Mouse (Mus musculus) 3134 (cell line): ENCODE results near the gene Prkrip1.
A peak's percentile ranks its signal among the peaks of the same experiment; 100 is the strongest.
"Not testable (repeated sequence)": the region's sequence is repeated elsewhere in the genome, so short reads cannot be mapped to it uniquely, and the experiment has no call there.

Experiments
- DNase-seq: peaks from one replicate; pipeline ENCODE4 v3.0.0-alpha.2; 2011; ENCODE audit warnings: low spot score; ENCODE audit not compliant: insufficient read length; ENCODE audit errors: extremely low read depth

Gene Prkrip1

DNA sequence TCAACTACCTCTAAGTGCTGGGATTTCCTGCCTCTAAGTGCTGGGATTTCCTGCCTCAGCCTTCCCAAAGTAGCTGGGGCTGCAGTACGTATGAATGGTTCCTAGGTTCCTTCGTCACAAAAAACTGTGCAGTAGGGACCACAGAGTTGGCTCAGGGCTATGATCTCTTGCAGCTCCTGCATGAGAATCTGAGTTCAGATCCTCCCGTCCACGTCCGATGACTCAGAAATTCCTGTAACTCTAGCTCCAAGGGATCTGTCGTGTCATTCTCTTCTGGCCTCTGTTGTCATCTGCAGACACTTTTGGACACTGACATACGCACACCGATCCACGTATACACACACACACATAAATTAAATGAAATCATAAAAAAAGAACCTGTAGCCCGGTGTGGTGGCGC, 14.0 kb upstream of the Prkrip1 start:
- DNase-seq, result no peak

GRCm38 (mm10) chr5:136211341-136212102, 12.8 kb upstream of the Prkrip1 start:
- not testable (repeated sequence) for DNase-seq

GRCm38 (mm10) chr5:136210549-136210948, 11.8 kb upstream of the Prkrip1 start:
- no peak for DNase-seq

DNA sequence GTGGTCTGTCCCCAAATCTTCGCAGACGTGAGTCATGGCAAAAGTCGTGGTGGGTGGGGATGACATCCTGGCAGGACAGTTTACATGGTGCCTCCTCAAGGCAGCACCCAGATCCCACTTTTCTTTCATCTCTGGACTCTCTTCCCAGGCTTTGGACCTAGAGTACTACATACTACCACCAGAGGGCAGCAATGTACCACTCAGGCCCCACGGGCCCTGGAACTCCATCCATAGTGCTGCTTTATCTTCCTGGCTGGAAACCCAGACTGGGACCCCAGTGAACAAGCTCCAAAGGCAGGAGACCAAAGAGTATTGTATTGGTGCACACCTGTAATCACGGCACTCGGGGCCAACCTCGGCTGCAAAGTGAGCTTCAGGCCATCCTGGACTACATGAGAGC, 3.1 kb upstream of the Prkrip1 start:
- DNase-seq, result no peak

DNA sequence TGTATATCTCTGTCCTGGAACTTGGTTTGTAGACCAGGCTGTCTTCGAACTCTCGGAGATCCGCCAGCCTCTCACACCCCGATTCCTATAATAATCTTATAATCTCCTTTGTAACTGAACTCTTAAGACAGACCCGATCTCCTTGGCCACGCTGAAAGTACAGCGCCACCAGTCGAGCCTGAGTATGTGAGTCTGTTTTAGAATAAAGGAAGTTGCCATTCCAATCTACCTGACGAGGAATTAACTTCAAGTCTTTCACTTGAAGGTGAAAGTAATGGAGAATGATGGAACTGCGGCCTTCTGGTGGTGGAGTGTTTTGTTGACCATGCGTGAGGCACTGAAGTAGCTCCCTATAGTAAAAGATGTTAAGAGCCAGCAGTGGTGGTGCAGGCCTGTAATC, 763 bp upstream of the Prkrip1 start:
- no peak for DNase-seq

DNA sequence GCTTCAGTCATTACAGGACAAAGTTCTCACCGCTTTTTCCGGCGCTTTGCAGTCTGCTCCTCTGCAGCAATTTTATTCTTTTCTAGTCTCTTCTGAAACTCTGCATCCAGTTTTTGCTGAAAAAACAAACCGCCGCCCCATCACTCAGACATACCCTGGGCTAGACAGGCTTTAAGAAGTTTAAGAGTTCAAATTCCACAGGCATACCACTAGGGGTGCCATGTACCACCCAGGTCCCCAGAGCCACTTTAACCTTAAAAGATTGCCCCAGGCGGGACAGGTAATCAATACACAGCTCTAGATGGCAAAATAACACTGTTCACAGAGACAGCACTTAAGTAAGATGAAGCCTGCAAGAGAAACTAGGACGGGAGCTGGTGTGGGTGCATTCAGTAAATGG, 6.9 kb downstream of the Prkrip1 start:
- DNase-seq, result no peak

DNA sequence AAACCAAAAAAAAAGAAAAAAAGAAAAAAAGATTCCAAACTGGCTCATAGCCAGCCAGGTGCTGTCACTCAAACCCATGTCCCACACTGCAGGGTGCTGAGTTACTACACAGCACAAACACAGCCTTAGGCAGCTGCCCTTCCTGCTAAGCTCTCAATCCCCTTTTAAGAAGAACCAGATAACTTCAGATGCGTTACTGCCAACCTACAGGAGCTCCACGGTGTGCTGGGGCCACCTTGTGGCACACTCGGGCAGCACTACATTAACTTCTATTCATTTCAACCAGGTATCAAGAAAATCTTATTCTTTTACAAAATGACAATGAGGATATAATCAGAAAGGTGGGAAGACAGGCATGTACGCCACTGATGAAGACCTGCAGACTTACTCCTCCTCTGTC, 12.0 kb downstream of the Prkrip1 start:
- peak; percentile 25 for DNase-seq

- DNase-seq, result no peak
These were observed 15.0 kb downstream of the Prkrip1 start for GRCm38 (mm10) chr5:136183766-136184165.

DNA sequence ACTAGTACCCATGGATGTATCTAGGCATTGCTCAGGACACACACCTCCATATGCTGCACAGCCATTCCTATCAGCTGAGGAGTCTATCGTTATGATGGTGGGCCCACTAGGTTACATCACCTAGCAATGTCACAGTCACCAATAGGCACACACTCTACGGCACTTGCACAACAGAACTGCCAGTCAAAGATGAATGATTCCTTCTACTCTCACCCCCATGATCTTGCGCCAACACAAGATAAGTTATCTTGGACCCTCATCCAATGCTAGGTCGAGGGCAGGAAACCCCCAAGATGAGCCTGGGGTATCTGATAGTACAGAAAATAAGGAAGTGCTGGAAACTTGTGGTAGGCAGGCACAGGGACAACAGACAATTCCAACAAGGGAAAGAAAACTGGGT, 15.9 kb downstream of the Prkrip1 start:
- DNase-seq, result no peak

DNA sequence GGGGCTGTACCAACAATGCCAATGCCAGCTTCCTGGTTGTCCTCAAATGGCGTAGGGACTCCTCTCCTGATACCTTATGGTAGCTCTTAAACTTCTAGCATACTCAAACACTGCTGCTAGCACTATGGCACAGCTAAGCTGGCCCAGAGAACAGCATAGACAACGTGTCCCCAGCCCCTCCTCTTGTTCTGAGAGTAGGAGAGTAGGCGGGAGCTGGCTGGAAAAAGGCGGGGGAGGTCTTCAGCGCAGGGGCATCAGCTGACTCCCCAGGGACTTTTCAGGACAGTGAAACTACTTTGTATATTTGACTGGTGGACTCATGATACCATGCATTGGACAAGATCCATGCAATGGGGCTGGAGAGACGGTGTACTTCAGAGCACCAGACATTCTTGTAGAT, 16.7 kb downstream of the Prkrip1 start:
- no peak for DNase-seq

DNA sequence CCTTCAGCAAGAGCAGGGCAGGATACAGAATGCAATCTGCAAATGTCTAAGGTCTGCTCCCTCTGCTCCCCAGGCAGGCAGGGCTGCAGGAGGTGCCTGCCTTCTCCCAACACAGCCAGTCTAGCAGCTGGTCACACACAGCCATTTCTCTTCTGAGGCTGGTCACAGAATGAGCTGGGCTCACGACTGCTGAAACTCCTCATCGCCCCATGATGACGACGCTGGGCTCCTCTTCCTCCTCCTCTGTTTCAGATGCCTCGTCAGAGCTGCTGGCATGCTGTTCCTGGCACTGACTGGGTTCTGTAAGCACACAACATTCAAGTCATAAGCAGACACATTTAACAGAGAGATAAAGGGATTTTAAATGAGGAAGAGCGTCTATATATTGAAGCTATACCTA, 17.6 kb downstream of the Prkrip1 start:
- no peak for DNase-seq

DNA sequence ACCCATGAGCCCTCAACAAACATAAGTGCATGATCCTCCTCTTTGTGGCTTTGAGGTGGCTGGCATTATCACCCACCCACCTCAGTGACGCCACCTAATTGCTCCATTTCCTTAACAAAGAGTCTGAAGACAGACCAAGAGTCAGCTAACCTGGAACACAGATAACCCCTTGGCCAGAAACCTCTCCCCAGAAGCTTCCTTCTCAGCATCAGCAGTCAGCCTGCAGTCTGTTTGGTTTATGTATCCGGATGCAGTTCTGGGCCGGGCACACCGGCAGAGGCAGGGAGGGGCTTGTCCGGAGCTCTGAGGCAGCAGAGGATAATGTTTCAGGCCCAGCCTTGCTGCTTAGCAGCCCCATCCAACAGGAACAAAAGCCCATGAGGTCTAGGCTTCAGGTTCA, 19.2 kb downstream of the Prkrip1 start:
- no peak for DNase-seq

DNA sequence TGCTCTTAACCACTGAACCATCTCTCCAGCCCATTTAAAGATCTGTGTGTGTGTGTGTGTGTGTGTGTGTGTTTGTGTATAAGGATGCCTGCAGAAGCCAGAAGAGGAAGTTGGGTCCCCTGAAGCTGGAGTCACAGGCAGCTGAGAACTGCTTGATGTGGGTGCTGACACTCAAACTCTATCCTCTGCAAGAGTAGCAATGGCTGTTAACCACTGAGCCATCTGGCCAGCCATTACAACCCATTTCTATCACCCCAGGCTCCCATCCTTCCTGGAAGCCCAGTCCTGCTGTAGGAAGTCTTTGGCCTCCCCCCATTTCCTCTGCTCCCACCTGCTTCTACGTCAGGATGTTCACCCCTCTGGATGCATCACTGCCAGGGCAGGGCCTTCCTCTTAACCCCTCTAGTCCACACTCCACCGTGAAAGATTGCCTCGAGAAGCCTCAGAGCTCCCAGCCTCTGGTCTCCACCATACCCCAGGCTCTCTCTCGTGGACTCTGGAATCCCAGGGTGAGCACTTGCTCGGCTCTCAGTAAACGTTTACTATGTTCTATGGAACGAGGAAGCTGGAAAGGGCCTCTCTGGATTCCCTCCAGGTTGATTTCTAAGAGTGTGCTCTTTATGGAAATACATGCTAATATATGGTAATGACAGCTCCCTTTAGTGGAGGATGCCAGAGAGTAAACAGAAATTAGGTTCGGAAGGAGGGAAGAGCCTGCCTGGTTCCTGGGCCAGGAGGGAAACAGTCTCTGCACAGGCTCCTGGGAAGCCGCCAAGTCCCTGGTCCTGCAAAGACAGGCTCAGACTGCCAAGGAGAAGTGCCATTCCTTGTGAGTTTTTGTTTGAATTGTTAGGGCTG, 24.9 kb downstream of the Prkrip1 start:
- no peak for DNase-seq

- no peak for DNase-seq
These were observed 25.8 kb downstream of the Prkrip1 start for GRCm38 (mm10) chr5:136172939-136173338.

- peak; percentile 74 for DNase-seq
These were observed 27.1 kb downstream of the Prkrip1 start for GRCm38 (mm10) chr5:136171363-136172341.

DNA sequence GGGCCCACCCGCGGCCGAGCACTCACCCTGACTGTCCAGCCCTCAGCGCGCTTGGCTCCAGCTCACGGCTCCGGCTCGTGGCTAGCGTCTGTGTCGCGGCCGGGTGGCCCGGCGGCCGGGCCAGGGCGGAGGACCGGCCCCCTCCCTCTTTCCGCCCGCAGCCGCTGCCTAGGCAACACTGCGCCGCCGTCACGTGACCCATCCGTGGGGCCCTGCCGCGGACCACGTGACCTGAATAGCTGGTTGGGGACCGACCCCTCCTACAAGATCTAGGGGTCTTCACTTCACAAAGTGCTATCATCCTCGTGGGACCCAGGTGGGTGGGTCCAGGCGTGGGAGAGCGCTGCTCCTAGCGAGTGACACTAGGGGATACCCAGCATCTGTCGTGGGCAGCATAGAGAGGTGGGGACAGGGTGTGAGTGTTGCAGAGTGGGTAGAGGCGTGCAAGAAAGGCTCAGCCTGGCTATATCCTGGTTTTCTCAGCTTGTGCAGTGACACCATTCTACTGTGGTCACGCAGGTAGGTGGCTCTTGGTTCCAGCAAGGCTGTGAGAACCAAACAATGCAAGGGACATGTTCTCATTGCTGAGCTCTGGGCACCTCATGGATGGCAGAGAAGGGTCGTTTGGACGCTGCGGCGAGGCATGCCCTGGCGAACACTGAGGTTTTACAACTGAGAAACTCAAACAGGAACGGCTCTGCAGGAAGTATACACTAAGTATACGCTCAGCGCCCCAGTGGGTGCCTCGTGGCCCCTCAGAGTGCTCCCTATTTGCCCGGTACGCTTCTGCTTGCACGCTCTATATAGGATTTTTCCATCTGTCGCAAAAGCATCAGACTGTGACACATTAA, 28.0 kb downstream of the Prkrip1 start, which contains the start of gene Orai2:
Gene Orai2 (minus strand): TSS at position 202 of the 851 bp plus-strand sequence.
- peak; percentile 86 for DNase-seq

DNA sequence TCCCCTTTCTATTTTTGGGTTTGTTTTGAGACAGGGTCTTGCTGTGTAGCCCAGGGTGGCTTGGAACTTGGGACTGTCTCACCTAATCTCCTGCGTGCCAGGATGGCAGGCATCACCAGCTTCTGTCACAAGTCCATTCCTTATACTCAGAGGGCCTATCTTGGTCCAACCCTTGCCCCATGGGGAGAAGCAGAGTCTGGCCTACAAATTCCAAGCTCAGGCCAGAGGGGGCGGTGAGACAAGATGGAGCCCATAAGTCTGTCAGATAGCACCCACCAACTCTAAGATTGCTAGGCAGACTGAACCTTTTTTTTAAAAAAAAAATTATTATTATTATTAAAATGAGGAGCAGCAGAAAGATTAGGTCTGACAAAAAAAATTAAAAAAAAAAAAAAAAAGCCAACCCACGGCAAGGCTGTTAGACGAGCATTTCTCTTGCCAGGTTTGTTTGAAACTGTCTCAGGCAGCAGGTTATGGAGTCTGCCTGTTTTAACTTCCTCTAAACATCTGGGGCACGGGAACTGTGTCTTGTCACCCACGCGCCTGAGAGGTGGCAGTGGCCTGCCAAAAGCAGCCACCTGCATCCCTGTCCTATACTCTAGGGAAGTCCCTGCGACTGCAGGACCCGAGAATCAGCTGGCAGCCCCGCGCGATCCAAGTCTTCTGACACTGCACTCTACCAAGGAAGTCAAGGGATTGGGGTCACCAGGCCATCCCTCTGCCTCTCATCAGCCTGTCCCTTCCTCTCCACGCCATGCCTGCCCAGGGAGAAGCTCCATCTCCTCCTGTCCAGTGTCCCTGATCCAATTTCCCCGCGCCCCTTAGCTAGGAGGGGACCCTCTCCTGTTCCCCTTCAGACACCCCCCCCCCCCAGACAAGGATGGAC, 28.9 kb downstream of the Prkrip1 start:
- DNase-seq, result peak; percentile 80

DNA sequence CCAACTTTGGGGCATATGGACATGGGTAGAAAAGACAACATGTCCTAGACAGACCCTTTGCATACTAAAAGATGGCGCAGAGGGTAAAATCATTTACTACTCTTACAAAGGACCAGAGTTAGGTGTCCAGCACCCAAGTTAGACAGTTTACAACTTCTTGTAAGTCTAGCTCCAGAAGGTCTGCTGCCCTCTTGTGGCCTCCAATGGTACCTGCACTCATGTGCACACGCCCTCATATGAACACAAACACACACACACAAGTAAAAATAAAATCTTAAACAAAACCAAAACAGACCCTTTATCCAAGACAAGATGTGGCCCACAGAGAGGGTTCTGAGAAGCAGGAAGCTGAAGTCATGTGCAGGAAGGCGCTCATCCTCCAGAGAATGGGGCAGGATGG, 30.7 kb downstream of the Prkrip1 start:
- no peak for DNase-seq

GRCm38 (mm10) chr5:136167296-136167695, 31.5 kb downstream of the Prkrip1 start:
- no peak for DNase-seq
